Mouse (Mus musculus) T-helper 2 cell (primary cell): ENCODE measurements around the gene Elp4.

Experiments
- in situ Hi-C: fragments of 300-600 bp; cut with MboI, MseI; formaldehyde crosslinking; loops from one replicate; pipeline ENCODE4 v1.15.1; 2025; ENCODE audit warnings: high pct_unique_total_duplicates

Gene Elp4

DNA sequence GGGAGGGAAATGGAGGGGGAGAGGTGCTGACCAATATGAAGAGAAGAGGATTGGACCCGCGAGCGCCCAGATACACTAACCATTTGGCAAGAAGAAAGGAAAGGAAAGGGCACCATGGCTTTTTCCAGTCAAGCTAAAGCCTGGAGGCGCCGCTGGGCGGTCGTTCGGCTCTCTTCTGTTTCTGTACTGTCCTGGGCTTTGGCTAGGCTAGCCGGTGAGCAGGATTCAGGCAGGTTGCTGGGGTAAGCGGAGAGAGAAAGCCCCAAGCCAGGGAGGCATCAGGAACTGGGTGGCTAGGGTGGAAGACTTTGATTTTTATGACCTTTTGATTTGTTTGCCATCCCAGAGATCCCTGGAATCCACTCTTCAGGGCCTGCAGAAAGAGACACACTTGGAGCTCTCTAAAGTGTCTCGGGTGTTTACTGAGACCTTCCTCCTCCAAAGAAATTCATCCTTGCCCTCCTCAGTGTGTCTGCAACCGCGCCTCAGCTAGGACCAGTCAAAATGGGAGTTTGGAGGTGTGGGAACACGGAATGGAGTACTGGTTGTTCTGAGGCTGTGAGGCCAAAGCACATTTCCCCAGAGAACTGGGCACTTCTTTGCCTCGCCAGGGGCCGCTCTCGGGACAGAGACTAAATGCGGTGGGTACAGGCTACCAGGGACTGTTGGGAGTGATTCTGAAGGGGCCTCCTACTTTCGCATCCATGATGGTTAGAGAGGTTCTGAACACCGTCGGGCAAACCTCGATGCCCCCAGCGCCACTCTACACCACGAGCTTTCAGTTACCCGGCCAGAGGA lies 232.4 kb downstream of the Elp4 start:
- in situ Hi-C loops, result loop anchor here (10.0 kb wide), 1 partner anchor 233 kb away; the partner anchor contains the start of genes Elp4 and Immp1l

GRCm38 (mm10) chr2:105671116-105671797 lies 233.1 kb downstream of the Elp4 start:
- in situ Hi-C loops, result loop anchor here (10.0 kb wide), 1 partner anchor 234 kb away; the partner anchor contains the start of genes Elp4 and Immp1l

- in situ Hi-C loops, result loop anchor here (10.0 kb wide), 1 partner anchor 234 kb away; the partner anchor contains the start of genes Elp4 and Immp1l
Observed at GRCm38 (mm10) chr2:105670731-105671095, 233.7 kb downstream of the Elp4 start.

- in situ Hi-C loops, result loop anchor here (5.0 to 10.0 kb wide), 2 partner anchors 235 to 543 kb away; partner anchors contain the start of genes Elp4, Immp1l and Wt1
Observed at GRCm38 (mm10) chr2:105669881-105670730, 234.3 kb downstream of the Elp4 start.

- in situ Hi-C loops, result loop anchor here (5.0 kb wide), 1 partner anchor 542 kb away; the partner anchor contains the start of gene Wt1
Observed at GRCm38 (mm10) chr2:105669371-105669861, 234.9 kb downstream of the Elp4 start.

- in situ Hi-C loops, result loop anchor here (5.0 kb wide), 1 partner anchor 541 kb away; the partner anchor contains the start of gene Wt1
Observed at GRCm38 (mm10) chr2:105668271-105669270, 235.8 kb downstream of the Elp4 start, which contains the start of gene Pax6. TSS of gene Pax6 (plus strand) at chr2:105668900.

GRCm38 (mm10) chr2:105667626-105667950 lies 236.8 kb downstream of the Elp4 start:
- in situ Hi-C loops, result loop anchor here (5.0 kb wide), 1 partner anchor 540 kb away; the partner anchor contains the start of gene Wt1

DNA sequence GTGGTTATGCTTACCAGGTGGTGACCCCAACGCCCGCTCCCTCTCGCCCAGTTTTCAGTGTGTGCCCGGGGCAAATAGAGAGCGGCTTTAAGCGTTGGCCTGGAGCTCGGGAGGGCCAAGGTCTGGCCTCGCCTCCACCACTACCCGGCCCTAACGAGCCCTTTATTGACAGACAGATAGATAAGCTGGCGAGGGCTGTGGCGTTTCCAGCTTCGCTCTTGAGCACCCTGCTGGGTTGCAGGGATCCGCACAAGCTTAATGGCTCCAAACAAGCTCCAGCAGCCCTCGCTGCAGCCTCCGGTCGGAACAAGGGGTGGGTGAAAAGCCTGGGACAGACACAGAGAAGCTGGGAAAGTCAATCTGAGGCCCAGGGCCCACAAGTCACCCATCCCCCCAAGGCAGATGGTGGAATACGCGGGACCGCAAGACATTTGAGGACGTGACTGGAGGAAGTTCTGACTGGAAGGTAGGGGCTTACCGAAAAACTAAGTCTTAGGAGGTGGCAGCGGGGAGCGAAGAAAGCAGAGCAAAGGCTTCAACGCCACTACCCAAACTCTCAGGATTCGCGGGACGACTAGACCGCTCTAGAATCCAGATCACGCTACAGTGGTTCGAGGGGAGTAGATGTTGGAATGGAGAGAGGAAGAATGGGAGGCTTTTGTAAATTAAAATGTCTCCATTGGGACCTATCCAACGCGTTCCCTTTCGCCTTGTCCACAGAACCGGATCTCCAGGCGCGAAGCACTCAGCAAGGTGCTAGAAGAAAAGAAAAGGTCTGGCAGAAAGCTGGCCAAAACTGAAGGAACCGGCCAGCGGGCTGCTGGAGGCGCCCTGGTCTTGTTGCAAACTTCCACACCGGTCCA lies 237.4 kb downstream of the Elp4 start:
- in situ Hi-C loops, result loop anchor here (5.0 kb wide), 1 partner anchor 540 kb away; the partner anchor contains the start of gene Wt1

- in situ Hi-C loops, result loop anchor here (5.0 kb wide), 1 partner anchor 539 kb away; the partner anchor contains the start of gene Wt1
Observed at GRCm38 (mm10) chr2:105666331-105666730, 238.0 kb downstream of the Elp4 start.

- in situ Hi-C loops, result loop anchor here (5.0 kb wide), 1 partner anchor 538 kb away; the partner anchor contains the start of gene Wt1
Observed at GRCm38 (mm10) chr2:105665491-105666250, 238.7 kb downstream of the Elp4 start.

GRCm38 (mm10) chr2:105664996-105665395 lies 239.4 kb downstream of the Elp4 start:
- in situ Hi-C loops, result loop anchor here (5.0 kb wide), 1 partner anchor 538 kb away; the partner anchor contains the start of gene Wt1

GRCm38 (mm10) chr2:105663101-105663511 lies 241.3 kb downstream of the Elp4 start:
- in situ Hi-C loops, result no loop called here

GRCm38 (mm10) chr2:105662606-105663005 lies 241.8 kb downstream of the Elp4 start:
- in situ Hi-C loops, result no loop called here

DNA sequence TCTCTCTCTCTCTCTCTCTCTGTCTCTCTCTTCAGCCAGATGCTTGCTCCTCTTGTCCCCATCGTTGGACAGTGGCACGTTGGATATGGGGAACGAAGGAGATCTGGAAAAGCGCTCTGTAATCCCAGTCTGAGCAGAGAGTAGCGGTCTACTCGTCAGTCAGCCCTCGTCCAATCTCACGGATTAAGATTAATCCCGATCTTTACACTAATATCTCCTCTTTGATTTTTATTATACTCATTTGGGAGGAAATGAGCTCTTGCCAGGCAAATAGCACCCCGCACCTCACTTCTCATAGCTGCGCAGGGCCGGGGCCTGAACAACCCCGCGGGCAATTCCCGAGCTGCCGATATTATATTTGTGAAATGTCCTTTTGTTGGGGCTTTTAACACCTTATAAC lies 242.2 kb downstream of the Elp4 start:
- in situ Hi-C loops, result no loop called here

- in situ Hi-C loops, result no loop called here
Observed at GRCm38 (mm10) chr2:105661623-105662066, 242.7 kb downstream of the Elp4 start.

- in situ Hi-C loops, result no loop called here
Observed at GRCm38 (mm10) chr2:105660874-105661622, 243.3 kb downstream of the Elp4 start.
